Mouse (Mus musculus): ENCODE measurements around the gene Mfsd11. TPM values are rescaled to one million over a fixed set of nuclear protein-coding genes. Genes with fewer than 3 reads are reported as not detected.

The Mfsd11 gene
- total RNA-seq, 1 experiment, result 26.5 TPM

DNA sequence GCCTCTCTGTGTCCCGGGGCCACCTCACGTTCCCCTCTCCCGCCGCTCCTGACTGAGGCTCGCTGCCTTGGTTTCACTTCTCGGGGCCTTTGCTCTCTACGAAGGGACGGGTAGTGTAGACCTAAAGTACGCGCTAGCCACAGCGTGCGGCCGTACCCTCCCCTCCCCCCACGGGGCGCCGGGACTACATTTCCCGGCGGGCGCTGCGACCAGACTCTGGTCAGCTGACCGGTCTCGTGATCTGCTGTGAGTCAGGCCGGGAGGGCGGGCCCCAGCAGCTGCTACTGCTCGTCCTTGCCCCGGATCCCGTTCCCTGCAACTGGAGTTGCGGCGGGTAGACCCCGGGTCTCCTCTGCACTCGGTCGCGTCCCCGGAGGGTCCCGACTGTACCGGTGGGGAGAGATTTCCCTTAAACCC is 1.3 kb downstream of the Mfsd11 start:
- in situ Hi-C loops (cut with MboI; ENCODE audit: low sequenced_read_pairs in 2 of 2, unreplicated experiment in 2 of 2), result no loop called here
- peak; percentile 98 for TF ChIP-seq HCFC1 (IDR thresholded peaks at IDR 0.05; ENCODE audit: borderline replicate concordance, insufficient read depth, low read length)
- TF ChIP-seq CHD2 (IDR thresholded peaks at IDR 0.05; ENCODE audit: low read depth, low read length), result peak; percentile 16; the same call in 1 of the 2 replicates
- no peak for TF ChIP-seq ZC3H11A (IDR thresholded peaks at IDR 0.05; ENCODE audit: borderline replicate concordance, low read depth, low read length)
- TF ChIP-seq MAFK (IDR thresholded peaks at IDR 0.05; ENCODE audit: insufficient read depth, low read depth, low read length), result no peak
- no peak for TF ChIP-seq ZNF384 (IDR thresholded peaks at IDR 0.05; ENCODE audit: low read depth, low read length)
- Histone ChIP-seq H3K36me3 (ENCODE audit: control insufficient read depth, insufficient read depth, low read length, poor library complexity, severe bottlenecking) (peaks cover 24% of the 10 kb centered on the region), H3K27ac (ENCODE audit: insufficient read depth, low read depth, low read length, poor library complexity, severe bottlenecking) (peak overlapping the region; percentile 100), H3K9me3 (ENCODE audit: control insufficient read depth, insufficient read depth, low read depth, low read length) (no peaks in the 10 kb centered on the region), H3K4me1 (ENCODE audit: control insufficient read depth in 2 of 2, insufficient read depth in 2 of 2, low read length in 2 of 2, poor library complexity in 1 of 2) (no peaks in the 10 kb centered on the region), H3K9ac (ENCODE audit: insufficient read depth, low read depth, low read length, poor library complexity, severe bottlenecking) (peak overlapping the region; percentile 100), H3K4me3 (ENCODE audit: insufficient read depth in 1 of 2, low read depth in 1 of 2, low read length in 2 of 2, poor library complexity in 1 of 2, severe bottlenecking in 1 of 2) (peak overlapping the region; percentile 81 to 94)
- peak; percentile 86 for DNase-seq (ENCODE audit: low read depth, low spot score)

DNA sequence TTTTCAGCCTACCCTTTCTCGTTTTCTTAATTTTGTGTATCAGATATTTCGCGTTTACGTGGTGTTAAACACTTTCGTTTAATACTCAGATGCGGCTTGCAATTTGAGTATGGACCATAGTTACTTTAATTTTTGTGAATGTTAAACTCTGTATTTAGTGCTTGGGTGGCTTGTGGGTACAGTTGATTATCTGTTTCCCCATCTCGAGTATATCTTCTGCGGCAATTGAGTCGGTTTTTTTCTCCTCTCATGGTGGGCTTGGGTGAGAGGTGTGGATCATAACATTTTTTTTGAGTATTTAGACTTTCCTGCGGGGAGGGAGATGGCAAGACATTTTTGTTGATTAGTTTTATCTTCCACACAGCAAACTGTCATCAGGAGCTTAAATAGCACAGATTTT is 2.0 kb downstream of the Mfsd11 start:
- H3K9me3 ChIP-seq (ENCODE audit: control insufficient read depth, insufficient read depth, low read depth, low read length), result no peaks in the 10 kb centered on the region
- in situ Hi-C loops (cut with MboI; ENCODE audit: low sequenced_read_pairs in 2 of 2, unreplicated experiment in 2 of 2), result no loop called here
- DNase-seq (ENCODE audit: low read depth, low spot score), result no peak
- no peaks in the 10 kb centered on the region for H3K4me1 ChIP-seq (ENCODE audit: control insufficient read depth in 2 of 2, insufficient read depth in 2 of 2, low read length in 2 of 2, poor library complexity in 1 of 2)
- H3K9ac ChIP-seq (ENCODE audit: insufficient read depth, low read depth, low read length, poor library complexity, severe bottlenecking), result peak overlapping the region; percentile 94
- peak overlapping the region; percentile 81 to 94 for H3K4me3 ChIP-seq (ENCODE audit: insufficient read depth in 1 of 2, low read depth in 1 of 2, low read length in 2 of 2, poor library complexity in 1 of 2, severe bottlenecking in 1 of 2)
- no peak for TF ChIP-seq HCFC1 (IDR thresholded peaks at IDR 0.05; ENCODE audit: borderline replicate concordance, insufficient read depth, low read length)
- no peak for TF ChIP-seq MAFK (IDR thresholded peaks at IDR 0.05; ENCODE audit: insufficient read depth, low read depth, low read length)
- no peak for TF ChIP-seq ZNF384 (IDR thresholded peaks at IDR 0.05; ENCODE audit: low read depth, low read length)
- no peak for TF ChIP-seq CHD2 (IDR thresholded peaks at IDR 0.05; ENCODE audit: low read depth, low read length)
- TF ChIP-seq ZC3H11A (IDR thresholded peaks at IDR 0.05; ENCODE audit: borderline replicate concordance, low read depth, low read length), result no peak
- H3K27ac ChIP-seq (ENCODE audit: insufficient read depth, low read depth, low read length, poor library complexity, severe bottlenecking), result no peak overlapping the region
- H3K36me3 ChIP-seq (ENCODE audit: control insufficient read depth, insufficient read depth, low read length, poor library complexity, severe bottlenecking), result peaks cover 21% of the 10 kb centered on the region

DNA sequence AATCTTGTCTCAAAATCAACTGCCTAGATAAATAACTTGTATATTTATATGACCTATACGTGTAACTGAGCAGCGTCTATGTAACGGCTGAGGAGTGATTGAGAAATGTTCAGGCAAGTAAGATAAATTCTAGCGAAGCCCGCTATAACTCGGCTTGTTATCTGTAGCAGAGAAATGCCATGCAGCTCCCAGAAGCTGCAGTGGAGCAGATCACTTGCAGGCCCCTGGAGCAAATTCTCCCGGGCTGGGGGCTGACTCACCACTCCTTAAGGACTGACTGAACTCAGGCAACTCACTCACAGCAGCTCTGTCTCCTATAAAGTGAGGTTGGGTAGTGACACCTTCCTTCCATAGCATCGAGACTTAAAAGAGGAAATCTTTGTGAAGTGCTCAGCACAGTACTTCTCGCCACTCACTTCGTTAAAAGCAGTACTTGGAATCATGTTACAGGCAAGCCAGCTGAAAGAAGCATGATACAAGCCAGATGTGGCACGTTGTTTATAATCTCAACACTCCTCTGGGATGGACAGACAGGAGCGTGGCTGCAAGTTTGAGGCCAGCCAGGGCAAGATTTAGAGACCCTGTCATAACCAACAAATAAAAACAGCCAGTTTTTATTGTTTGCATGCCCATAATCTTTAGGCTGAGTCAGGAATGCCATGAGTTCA is 5.1 kb downstream of the Mfsd11 start:
- H3K4me3 ChIP-seq (ENCODE audit: insufficient read depth in 1 of 2, low read depth in 1 of 2, low read length in 2 of 2, poor library complexity in 1 of 2, severe bottlenecking in 1 of 2), result no peak overlapping the region
- TF ChIP-seq MAFK (IDR thresholded peaks at IDR 0.05; ENCODE audit: insufficient read depth, low read depth, low read length) (no peak), ZNF384 (IDR thresholded peaks at IDR 0.05; ENCODE audit: low read depth, low read length) (no peak), ZC3H11A (IDR thresholded peaks at IDR 0.05; ENCODE audit: borderline replicate concordance, low read depth, low read length) (no peak), HCFC1 (IDR thresholded peaks at IDR 0.05; ENCODE audit: borderline replicate concordance, insufficient read depth, low read length) (no peak), CHD2 (IDR thresholded peaks at IDR 0.05; ENCODE audit: low read depth, low read length) (no peak)
- peaks cover 9% of the 10 kb centered on the region; the same call in 1 of the 2 replicates for H3K36me3 ChIP-seq (ENCODE audit: control insufficient read depth, insufficient read depth, low read length, poor library complexity, severe bottlenecking)
- in situ Hi-C loops (cut with MboI; ENCODE audit: low sequenced_read_pairs in 2 of 2, unreplicated experiment in 2 of 2), result no loop called here
- DNase-seq (ENCODE audit: low read depth, low spot score), result no peak
- H3K9me3 ChIP-seq (ENCODE audit: control insufficient read depth, insufficient read depth, low read depth, low read length), result no peaks in the 10 kb centered on the region
- H3K4me1 ChIP-seq (ENCODE audit: control insufficient read depth in 2 of 2, insufficient read depth in 2 of 2, low read length in 2 of 2, poor library complexity in 1 of 2), result no peaks in the 10 kb centered on the region
- no peak overlapping the region for H3K27ac ChIP-seq (ENCODE audit: insufficient read depth, low read depth, low read length, poor library complexity, severe bottlenecking)
- H3K9ac ChIP-seq (ENCODE audit: insufficient read depth, low read depth, low read length, poor library complexity, severe bottlenecking), result no peak overlapping the region

DNA sequence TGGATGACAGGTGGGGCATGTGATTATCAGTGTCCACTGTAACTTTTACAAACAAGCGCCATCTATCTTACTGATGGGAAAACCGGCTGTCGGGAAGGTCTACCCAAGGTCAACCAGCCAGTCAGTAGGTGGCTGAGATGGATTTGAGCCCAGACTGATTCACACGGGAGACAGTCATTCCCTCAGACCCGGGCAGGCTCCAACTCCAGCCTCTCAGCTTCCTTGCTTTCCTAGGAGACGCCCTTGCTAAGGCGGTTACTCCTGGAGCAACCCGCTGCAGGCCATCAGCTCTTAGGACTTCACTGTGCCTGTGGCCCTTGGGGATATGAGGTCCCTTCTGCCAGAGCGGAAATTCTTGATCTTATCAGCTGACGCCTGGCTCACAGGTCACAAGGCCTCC is 12.2 kb downstream of the Mfsd11 start:
- Histone ChIP-seq H3K4me1 (ENCODE audit: control insufficient read depth in 2 of 2, insufficient read depth in 2 of 2, low read length in 2 of 2, poor library complexity in 1 of 2) (peaks cover 0 to 13% of the 10 kb centered on the region in 2 experiments; a peak in 3 of 4 replicates), H3K9ac (ENCODE audit: insufficient read depth, low read depth, low read length, poor library complexity, severe bottlenecking) (no peak overlapping the region), H3K27ac (ENCODE audit: insufficient read depth, low read depth, low read length, poor library complexity, severe bottlenecking) (no peak overlapping the region), H3K4me3 (ENCODE audit: insufficient read depth in 1 of 2, low read depth in 1 of 2, low read length in 2 of 2, poor library complexity in 1 of 2, severe bottlenecking in 1 of 2) (no peak overlapping the region), H3K9me3 (ENCODE audit: control insufficient read depth, insufficient read depth, low read depth, low read length) (no peaks in the 10 kb centered on the region), H3K36me3 (ENCODE audit: control insufficient read depth, insufficient read depth, low read length, poor library complexity, severe bottlenecking) (peaks cover 15% of the 10 kb centered on the region; the same call in 1 of the 2 replicates)
- DNase-seq (ENCODE audit: low read depth, low spot score), result no peak
- TF ChIP-seq ZNF384 (IDR thresholded peaks at IDR 0.05; ENCODE audit: low read depth, low read length), result no peak
- no peak for TF ChIP-seq MAFK (IDR thresholded peaks at IDR 0.05; ENCODE audit: insufficient read depth, low read depth, low read length)
- no peak for TF ChIP-seq ZC3H11A (IDR thresholded peaks at IDR 0.05; ENCODE audit: borderline replicate concordance, low read depth, low read length)
- no peak for TF ChIP-seq HCFC1 (IDR thresholded peaks at IDR 0.05; ENCODE audit: borderline replicate concordance, insufficient read depth, low read length)
- TF ChIP-seq CHD2 (IDR thresholded peaks at IDR 0.05; ENCODE audit: low read depth, low read length), result no peak
- in situ Hi-C loops (cut with MboI; ENCODE audit: low sequenced_read_pairs in 2 of 2, unreplicated experiment in 2 of 2), result no loop called here
